Mouse (Mus musculus) heart, postnatal 25 days (tissue): ENCODE results near the gene A930002H24Rik. TPM values are rescaled to one million over a fixed set of nuclear protein-coding genes. Genes with fewer than 3 reads are reported as not detected.

ENCODE experiments used
- DNase-seq: peaks from one replicate; pipeline ENCODE4 v3.0.0; 2022; ENCODE audit warnings: low spot score
- intact Hi-C: fragments of 180-260 bp; cut with DNase I; formaldehyde crosslinking; loops from one replicate; pipeline ENCODE4 v1.15.1; 2025
- total RNA-seq, 2 experiments: library from RNA; stranded (reverse); gene quantifications; 2 replicates each; pipeline ENCODE4 v1.2.3; 2021

A930002H24Rik gene
- total RNA-seq, 2 experiments from 2014 or later: not detected

- DNase-seq: no peak
Measured at GRCm38 (mm10) chr17:63839636-63840269, 23.8 kb downstream of the A930002H24Rik start.

GRCm38 (mm10) chr17:63838144-63838543 lies 25.4 kb downstream of the A930002H24Rik start:
- intact Hi-C loops: no loop called here
- no peak for DNase-seq

More at GRCm38 (mm10) chr17:63839636-63840269, 23.8 kb downstream of the A930002H24Rik start:
- intact Hi-C loops: no loop called here

GRCm38 (mm10) chr17:63836641-63837040 lies 26.9 kb downstream of the A930002H24Rik start:
- no peak for DNase-seq
- intact Hi-C loops: no loop called here

DNA sequence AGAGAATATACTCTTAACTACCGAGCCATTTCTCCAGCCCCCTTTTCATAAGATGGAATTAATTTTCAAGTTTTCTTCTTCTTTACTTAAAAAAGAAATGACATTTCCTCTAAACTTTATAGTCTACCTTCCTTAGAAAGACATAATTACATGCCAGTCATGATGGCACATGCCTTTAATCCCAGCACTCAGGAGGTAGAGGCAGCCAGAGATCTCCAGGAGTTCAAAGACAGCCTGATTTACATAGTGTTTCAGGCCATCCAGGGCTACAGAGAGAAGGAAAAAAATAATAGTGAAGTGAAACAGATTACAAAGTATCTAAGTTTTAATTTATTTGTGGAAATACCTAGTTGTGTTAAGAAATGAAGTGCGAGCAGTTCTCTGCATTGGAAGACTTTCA lies 27.4 kb downstream of the A930002H24Rik start:
- intact Hi-C loops: no loop called here
- no peak for DNase-seq

- intact Hi-C loops: no loop called here
- DNase-seq: no peak
Measured at GRCm38 (mm10) chr17:63831550-63831949, 32.0 kb downstream of the A930002H24Rik start.

GRCm38 (mm10) chr17:63828561-63829332 lies 34.8 kb downstream of the A930002H24Rik start:
- DNase-seq: no peak
- intact Hi-C loops: no loop called here

GRCm38 (mm10) chr17:63826767-63827166 lies 36.8 kb downstream of the A930002H24Rik start:
- intact Hi-C loops: no loop called here

GRCm38 (mm10) chr17:63826196-63826595 lies 37.4 kb downstream of the A930002H24Rik start:
- intact Hi-C loops: no loop called here
- no peak for DNase-seq

More at GRCm38 (mm10) chr17:63826767-63827166, 36.8 kb downstream of the A930002H24Rik start:
- no peak for DNase-seq

DNA sequence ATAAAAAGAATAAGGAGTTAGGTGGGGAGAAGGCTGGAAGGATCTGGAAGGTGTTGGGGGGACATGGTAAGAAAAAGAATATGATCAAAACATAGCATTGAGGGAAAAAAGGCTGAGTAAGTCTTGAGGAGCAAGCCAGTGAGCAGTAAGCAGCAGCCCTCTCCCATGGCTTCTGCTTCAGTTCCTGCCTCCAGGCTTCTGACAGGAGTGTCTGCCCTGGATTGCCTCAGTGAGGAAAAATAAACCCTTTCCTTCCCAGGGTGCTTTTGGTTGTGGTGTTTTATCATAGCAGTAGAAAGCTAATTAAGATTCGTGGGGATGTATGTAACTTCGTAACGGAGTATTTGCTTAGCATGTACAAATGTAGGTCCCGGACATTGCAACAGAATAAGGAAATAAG lies 39.5 kb downstream of the A930002H24Rik start:
- intact Hi-C loops: no loop called here
- DNase-seq: no peak

DNA sequence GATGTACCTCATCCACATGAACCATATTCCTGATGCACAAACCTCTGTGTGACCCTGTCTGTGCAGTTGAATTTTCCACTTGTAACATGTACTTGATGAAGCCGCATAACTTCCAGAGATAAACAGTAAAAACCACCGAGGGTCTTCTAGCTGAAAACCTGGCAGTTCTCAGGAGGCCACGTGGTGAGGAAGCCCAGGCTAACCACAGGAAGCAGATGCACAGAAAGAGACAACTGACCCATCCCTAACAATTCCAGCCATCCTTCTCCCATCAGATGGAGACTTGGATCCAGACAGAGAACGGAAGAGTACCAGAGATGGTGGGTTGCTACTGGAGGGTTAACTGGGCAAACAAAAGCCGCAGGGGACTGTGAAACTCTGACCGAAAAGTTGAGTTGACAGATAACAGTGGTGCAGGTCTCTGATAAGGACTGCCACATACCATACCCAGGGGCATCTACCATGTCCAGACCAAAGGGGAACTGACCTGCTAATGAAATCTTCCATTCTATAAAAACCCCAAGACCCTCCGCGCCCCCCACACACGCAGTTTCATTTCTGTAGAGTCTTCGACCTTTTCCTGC lies 45.1 kb downstream of the A930002H24Rik start:
- intact Hi-C loops: no loop called here
- DNase-seq: no peak

DNA sequence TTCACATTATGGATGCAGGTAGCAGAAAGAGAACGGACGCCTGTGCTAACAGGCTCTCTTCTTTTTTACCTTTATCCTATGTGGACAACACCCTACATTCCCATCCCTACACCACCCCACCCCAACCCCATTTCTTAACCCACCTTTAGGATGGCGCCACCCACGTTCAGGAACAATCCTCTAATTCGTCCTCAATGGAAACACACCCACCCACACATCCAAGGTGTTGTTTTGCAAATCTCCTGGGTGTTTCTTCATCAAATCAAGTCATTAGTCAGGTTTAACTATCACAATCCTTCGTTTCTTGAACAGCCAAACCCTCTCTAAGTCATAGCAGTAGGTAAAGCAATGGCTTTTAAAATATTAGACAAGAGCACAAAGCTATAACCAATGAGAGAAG lies 50.0 kb downstream of the A930002H24Rik start:
- intact Hi-C loops: no loop called here
- DNase-seq: no peak

Other genes with a start within 250 kb of the A930002H24Rik start
- 10 to 100 TPM; 17.4 to 17.9 TPM for gene Fer, start 729 bp downstream of the A930002H24Rik start, total RNA-seq